Mouse (Mus musculus): ENCODE data around the gene Csf2rb2. TPM values are rescaled to one million over a fixed set of nuclear protein-coding genes. Genes with fewer than 3 reads are reported as not detected.

Csf2rb2 gene
- total and polyA plus RNA-seq, 2 experiments from 2014 or later: 0.19 to 0.50 TPM

DNA sequence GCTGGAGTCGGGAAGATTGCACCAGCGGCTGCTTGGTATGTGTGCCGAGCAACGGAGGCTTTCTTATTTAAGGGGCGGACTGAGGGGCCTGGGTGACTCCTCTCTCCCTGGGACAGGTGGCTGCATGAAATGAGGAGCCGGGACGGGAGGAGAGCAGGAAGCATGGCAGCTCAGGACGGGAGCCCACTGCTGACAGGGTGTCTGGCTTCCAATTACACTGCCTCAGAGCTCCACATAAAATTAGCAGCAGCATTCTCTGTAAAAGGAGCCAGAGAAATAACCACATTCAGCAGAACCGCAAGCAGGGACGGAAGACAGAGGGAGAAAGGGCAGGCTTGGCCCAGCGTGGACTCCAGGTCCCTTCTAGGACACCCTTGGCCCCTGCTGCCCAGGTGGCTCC, 64.2 kb downstream of the Csf2rb2 start:
- H3K9me3 ChIP-seq (replicated peaks; ENCODE audit: control insufficient read depth, low read length): no peaks in the 10 kb centered on the region
- peaks cover 20% of the 10 kb centered on the region for H3K4me1 ChIP-seq (ENCODE audit: control insufficient read depth, insufficient read depth)
- no peak overlapping the region for H3K4me2 ChIP-seq (ENCODE audit: low read depth, low read length)
- H3K27me3 ChIP-seq (ENCODE audit: control insufficient read depth, insufficient read depth, low read length): 0 out of 2 replicates have a peak, but pooled peaks cover 6% of the 10 kb centered on the region
- no peak overlapping the region for H3K27ac ChIP-seq (ENCODE audit: low read depth)
- no peaks in the 10 kb centered on the region for H3K36me3 ChIP-seq (replicated peaks; ENCODE audit: control insufficient read depth, insufficient read depth, low read length)
- H3K4me3 ChIP-seq (ENCODE audit: low read depth, low read length): no peak overlapping the region
- H3K9ac ChIP-seq (replicated peaks; ENCODE audit: low read depth, low read length): no peak overlapping the region
- ATAC-seq (ENCODE audit: insufficient read depth, low read depth) (no peak), DNase-seq (ENCODE audit: low spot score) (no peak)
- no peak for TF ChIP-seq EP300 (IDR thresholded peaks at IDR 0.05; ENCODE audit: low read depth)
- WGBS: 57% methylated on average over 10 of the region's 11 CpGs

- 49% methylated on average over 14 of the region's 14 CpGs for WGBS
Observed at GRCm38 (mm10) chr15:78239956-78240617, 65.4 kb downstream of the Csf2rb2 start.

GRCm38 (mm10) chr15:78239453-78239852, 66.1 kb downstream of the Csf2rb2 start:
- WGBS: 24% methylated on average over 10 of the region's 10 CpGs
- DNase-seq (ENCODE audit: low spot score) (peak; percentile 80), ATAC-seq (ENCODE audit: insufficient read depth, low read depth) (no peak)
- Histone ChIP-seq H3K4me1 (ENCODE audit: control insufficient read depth, insufficient read depth) (peaks cover 15% of the 10 kb centered on the region), H3K36me3 (replicated peaks; ENCODE audit: control insufficient read depth, insufficient read depth, low read length) (no peaks in the 10 kb centered on the region), H3K4me2 (ENCODE audit: low read depth, low read length) (no peak overlapping the region), H3K27ac (ENCODE audit: low read depth) (no peak overlapping the region), H3K4me3 (ENCODE audit: low read depth, low read length) (no peak overlapping the region), H3K9me3 (replicated peaks; ENCODE audit: control insufficient read depth, low read length) (no peaks in the 10 kb centered on the region), H3K27me3 (ENCODE audit: control insufficient read depth, insufficient read depth, low read length) (0 out of 2 replicates have a peak, but pooled peaks cover 3% of the 10 kb centered on the region), H3K9ac (replicated peaks; ENCODE audit: low read depth, low read length) (no peak overlapping the region)
- TF ChIP-seq CTCF (IDR thresholded peaks at IDR 0.05; ENCODE audit: low read depth) (peak; percentile 96), EP300 (IDR thresholded peaks at IDR 0.05; ENCODE audit: low read depth) (no peak)

More at GRCm38 (mm10) chr15:78239956-78240617, 65.4 kb downstream of the Csf2rb2 start:
- Histone ChIP-seq H3K4me2 (ENCODE audit: low read depth, low read length) (no peak overlapping the region), H3K9me3 (replicated peaks; ENCODE audit: control insufficient read depth, low read length) (no peaks in the 10 kb centered on the region), H3K27me3 (ENCODE audit: control insufficient read depth, insufficient read depth, low read length) (0 out of 2 replicates have a peak, but pooled peaks cover 6% of the 10 kb centered on the region), H3K9ac (replicated peaks; ENCODE audit: low read depth, low read length) (no peak overlapping the region), H3K4me3 (ENCODE audit: low read depth, low read length) (no peak overlapping the region), H3K27ac (ENCODE audit: low read depth) (no peak overlapping the region), H3K36me3 (replicated peaks; ENCODE audit: control insufficient read depth, insufficient read depth, low read length) (no peaks in the 10 kb centered on the region), H3K4me1 (ENCODE audit: control insufficient read depth, insufficient read depth) (peaks cover 20% of the 10 kb centered on the region)
- ATAC-seq (ENCODE audit: insufficient read depth, low read depth): no peak
- no peak for DNase-seq (ENCODE audit: low spot score)
- TF ChIP-seq EP300 (IDR thresholded peaks at IDR 0.05; ENCODE audit: low read depth): no peak

DNA sequence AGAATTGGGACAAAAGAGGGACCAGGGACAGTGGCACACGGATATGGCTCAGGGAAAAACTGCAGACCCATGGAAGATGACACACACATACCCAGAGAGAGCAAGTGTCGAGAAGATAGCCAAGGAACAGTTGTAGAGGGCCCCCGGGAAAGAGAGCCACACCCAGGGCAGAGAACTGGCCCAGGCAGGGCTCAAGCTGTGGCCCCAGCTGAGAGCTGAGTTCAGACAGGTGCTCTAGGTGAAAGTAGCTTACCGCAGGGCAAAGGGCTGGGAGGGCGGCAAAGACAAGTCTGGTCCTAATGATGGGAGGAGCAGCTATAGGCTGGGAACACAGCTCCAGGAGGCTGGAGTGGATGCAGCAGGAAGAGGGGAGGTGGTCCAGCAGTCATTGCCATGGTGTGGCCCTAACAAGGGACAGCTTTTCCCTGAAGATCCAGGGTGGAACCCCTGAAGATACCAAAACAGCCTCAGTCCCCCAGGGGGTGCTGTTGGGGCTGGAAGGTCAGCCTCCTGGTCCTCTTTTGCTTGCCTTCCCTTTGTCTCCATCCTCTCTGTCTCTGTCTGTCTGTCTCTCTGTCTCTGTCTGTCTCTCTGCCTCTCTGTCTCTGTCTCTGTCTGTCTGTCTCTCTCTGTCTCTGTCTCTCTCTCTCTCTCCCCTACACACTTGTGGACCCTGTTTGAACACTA, 70.6 kb downstream of the Csf2rb2 start:
- TF ChIP-seq CTCF (IDR thresholded peaks at IDR 0.05; ENCODE audit: low read depth) (no peak), EP300 (IDR thresholded peaks at IDR 0.05; ENCODE audit: low read depth) (no peak)
- H3K9ac ChIP-seq (replicated peaks; ENCODE audit: low read depth, low read length): no peak overlapping the region
- 63% methylated on average over 5 of the region's 5 CpGs for WGBS
- 0 out of 2 replicates have a peak, but pooled peaks cover 3% of the 10 kb centered on the region for H3K27me3 ChIP-seq (ENCODE audit: control insufficient read depth, insufficient read depth, low read length)
- no peak for ATAC-seq (ENCODE audit: insufficient read depth, low read depth)
- no peak overlapping the region for H3K4me3 ChIP-seq (ENCODE audit: low read depth, low read length)
- DNase-seq (ENCODE audit: low spot score): no peak
- no peaks in the 10 kb centered on the region for H3K9me3 ChIP-seq (replicated peaks; ENCODE audit: control insufficient read depth, low read length)
- H3K4me2 ChIP-seq (ENCODE audit: low read depth, low read length): no peak overlapping the region
- H3K36me3 ChIP-seq (replicated peaks; ENCODE audit: control insufficient read depth, insufficient read depth, low read length): no peaks in the 10 kb centered on the region
- H3K4me1 ChIP-seq (ENCODE audit: control insufficient read depth, insufficient read depth): no peaks in the 10 kb centered on the region
- H3K27ac ChIP-seq (ENCODE audit: low read depth): no peak overlapping the region

Small RNA genes lying within 50 kb of the gene (microRNA-seq; reads per million reads assigned to microRNA genes)
- not detected for gene Mir7676-1
- gene Mir7676-2: not detected

Other genes starting within 250 kb of the Csf2rb2 start
- gene Cacng2, start 185.7 kb downstream of the Csf2rb2 start, total RNA-seq (2014; rRNA removed; ENCODE audit: low replicate concordance): not detected in 2 replicates
- gene Cacng2, start 185.7 kb downstream of the Csf2rb2 start, polyA plus RNA-seq (2015; fragmentation: Nextera tagmentation; extraction: Ambion mirVana): not detected in 2 replicates
- 14.7 and 18.6 TPM in 2 replicates for gene Ift27, start 131.6 kb downstream of the Csf2rb2 start, total RNA-seq (2014; rRNA removed; ENCODE audit: low replicate concordance)
- gene Ift27, start 131.6 kb downstream of the Csf2rb2 start, polyA plus RNA-seq (2015; fragmentation: Nextera tagmentation; extraction: Ambion mirVana): 33.5 and 34.7 TPM in 2 replicates
- not detected in 2 replicates for gene Pvalb, start 99.3 kb downstream of the Csf2rb2 start, total RNA-seq (2014; rRNA removed; ENCODE audit: low replicate concordance)
- gene Pvalb, start 99.3 kb downstream of the Csf2rb2 start, polyA plus RNA-seq (2015; fragmentation: Nextera tagmentation; extraction: Ambion mirVana): 1.9 and 2.1 TPM in 2 replicates
- 1.3 and 2.3 TPM in 2 replicates for gene Ncf4, start 60.9 kb downstream of the Csf2rb2 start, total RNA-seq (2014; rRNA removed; ENCODE audit: low replicate concordance)
- gene Ncf4, start 60.9 kb downstream of the Csf2rb2 start, polyA plus RNA-seq (2015; fragmentation: Nextera tagmentation; extraction: Ambion mirVana): 1.5 and 2.2 TPM in 2 replicates
- 3.5 and 3.7 TPM in 2 replicates for gene Csf2rb, start 20.0 kb upstream of the Csf2rb2 start, total RNA-seq (2014; rRNA removed; ENCODE audit: low replicate concordance)
- gene Csf2rb, start 20.0 kb upstream of the Csf2rb2 start, polyA plus RNA-seq (2015; fragmentation: Nextera tagmentation; extraction: Ambion mirVana): 0.77 and 0.79 TPM in 2 replicates
- gene Tex33, start 90.2 kb upstream of the Csf2rb2 start, total RNA-seq (2014; rRNA removed; ENCODE audit: low replicate concordance): not detected in 2 replicates
- gene Tex33, start 90.2 kb upstream of the Csf2rb2 start, polyA plus RNA-seq (2015; fragmentation: Nextera tagmentation; extraction: Ambion mirVana): not detected in 2 replicates
- 42.4 and 50.9 TPM in 2 replicates for gene Tst, start 100.2 kb upstream of the Csf2rb2 start, total RNA-seq (2014; rRNA removed; ENCODE audit: low replicate concordance)
- 21.9 and 22.0 TPM in 2 replicates for gene Tst, start 100.2 kb upstream of the Csf2rb2 start, polyA plus RNA-seq (2015; fragmentation: Nextera tagmentation; extraction: Ambion mirVana)
- 40.0 and 52.2 TPM in 2 replicates for gene Mpst, start 100.7 kb upstream of the Csf2rb2 start, total RNA-seq (2014; rRNA removed; ENCODE audit: low replicate concordance)
- gene Mpst, start 100.7 kb upstream of the Csf2rb2 start, polyA plus RNA-seq (2015; fragmentation: Nextera tagmentation; extraction: Ambion mirVana): 1.1 and 1.2 TPM in 2 replicates
- 38.4 and 49.8 TPM in 2 replicates for gene Kctd17, start 122.8 kb upstream of the Csf2rb2 start, total RNA-seq (2014; rRNA removed; ENCODE audit: low replicate concordance)
- 15.7 and 17.8 TPM in 2 replicates for gene Kctd17, start 122.8 kb upstream of the Csf2rb2 start, polyA plus RNA-seq (2015; fragmentation: Nextera tagmentation; extraction: Ambion mirVana)
- gene Tmprss6, start 162.9 kb upstream of the Csf2rb2 start, total RNA-seq (2014; rRNA removed; ENCODE audit: low replicate concordance): 0.50 TPM in 1 of 2 replicates, not detected in the other
- gene Tmprss6, start 162.9 kb upstream of the Csf2rb2 start, polyA plus RNA-seq (2015; fragmentation: Nextera tagmentation; extraction: Ambion mirVana): 0.29 and 0.49 TPM in 2 replicates
- 0.12 TPM in 1 of 2 replicates, not detected in the other for gene Il2rb, start 189.6 kb upstream of the Csf2rb2 start, total RNA-seq (2014; rRNA removed; ENCODE audit: low replicate concordance)
- gene Il2rb, start 189.6 kb upstream of the Csf2rb2 start, polyA plus RNA-seq (2015; fragmentation: Nextera tagmentation; extraction: Ambion mirVana): 0.08 TPM in 2 replicates
- gene C1qtnf6, start 225.7 kb upstream of the Csf2rb2 start, total RNA-seq (2014; rRNA removed; ENCODE audit: low replicate concordance): 22.1 and 23.0 TPM in 2 replicates
- 27.4 and 29.9 TPM in 2 replicates for gene C1qtnf6, start 225.7 kb upstream of the Csf2rb2 start, polyA plus RNA-seq (2015; fragmentation: Nextera tagmentation; extraction: Ambion mirVana)
- 0.04 TPM in 1 of 2 replicates, not detected in the other for gene Sstr3, start 239.0 kb upstream of the Csf2rb2 start, total RNA-seq (2014; rRNA removed; ENCODE audit: low replicate concordance)
- gene Sstr3, start 239.0 kb upstream of the Csf2rb2 start, polyA plus RNA-seq (2015; fragmentation: Nextera tagmentation; extraction: Ambion mirVana): 0.12 and 0.19 TPM in 2 replicates

Data from heart, postnatal 0 days (tissue).